Mouse (Mus musculus) frontal cortex, adult 2 months (tissue): ENCODE results near the gene 9130008F23Rik. TPM values are rescaled to one million over a fixed set of nuclear protein-coding genes. Genes with fewer than 3 reads are reported as not detected.

Experiments used
- DNase-seq, 2 experiments: peaks; one replicate each; pipeline ENCODE4 v3.0.0; 2022; ENCODE audit warnings: low spot score in 1 of 2; ENCODE audit errors: extremely low spot score in 1 of 2
- polyA plus RNA-seq: library from polyadenylated mRNA; depleted of rRNA; stranded (reverse); fragments of >200 nt; gene quantifications from 2 replicates; pipeline ENCODE4 v1.2.3, GENCODE M21; 2012; rRNA removed

The 9130008F23Rik gene
- polyA plus RNA-seq, 1 experiment: 2.0 TPM

DNA sequence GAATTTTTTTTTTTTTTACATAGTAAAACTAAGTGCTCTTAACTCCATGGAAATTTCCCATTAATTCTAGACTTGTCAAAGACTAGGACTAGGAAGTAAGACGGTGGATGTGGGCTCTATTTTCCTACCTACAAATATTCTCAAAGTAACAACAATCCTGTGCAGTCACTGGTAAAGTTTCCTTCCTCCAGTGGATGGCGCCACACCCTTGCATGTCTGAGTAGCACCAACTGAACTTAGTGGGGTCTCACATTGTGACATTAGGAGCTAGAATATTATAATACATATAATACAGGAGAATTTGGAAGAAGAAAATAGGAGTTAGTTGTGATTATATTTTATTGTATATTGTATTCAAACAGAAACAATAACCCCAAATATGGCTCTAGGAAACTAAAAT lies 48.5 kb downstream of the 9130008F23Rik start:
- DNase-seq: no peak

Other genes starting within 250 kb of the 9130008F23Rik start
- not detected in 2 replicates for gene Esp3, start 248.5 kb downstream of the 9130008F23Rik start, polyA plus RNA-seq
- gene Esp1, start 153.4 kb downstream of the 9130008F23Rik start, polyA plus RNA-seq: not detected in 2 replicates
- 0.08 TPM in 1 of 2 replicates, not detected in the other for gene Crisp2, start 73.6 kb downstream of the 9130008F23Rik start, polyA plus RNA-seq
- gene Rhag, start 69.4 kb downstream of the 9130008F23Rik start, polyA plus RNA-seq: not detected in 2 replicates
- 0.15 TPM in 1 of 2 replicates, not detected in the other for gene Glyatl3, start 33.8 kb upstream of the 9130008F23Rik start, polyA plus RNA-seq
- 20.4 and 25.4 TPM in 2 replicates for gene Mut, start 54.1 kb upstream of the 9130008F23Rik start, polyA plus RNA-seq
- 4.6 and 5.0 TPM in 2 replicates for gene Cenpq, start 54.5 kb upstream of the 9130008F23Rik start, polyA plus RNA-seq